Mouse (Mus musculus): ENCODE data around the gene Aurkaip1. TPM values are rescaled to one million over a fixed set of nuclear protein-coding genes. Genes with fewer than 3 reads are reported as not detected.
"Not testable (repeated sequence)": the region's sequence is repeated elsewhere in the genome, so short reads cannot be mapped to it uniquely, and the experiment has no call there.

Aurkaip1 gene
- polyA plus RNA-seq (2014; fragmentation: Nextera tagmentation; extraction: Ambion mirVana), result 121 and 122 TPM in 2 replicates

DNA sequence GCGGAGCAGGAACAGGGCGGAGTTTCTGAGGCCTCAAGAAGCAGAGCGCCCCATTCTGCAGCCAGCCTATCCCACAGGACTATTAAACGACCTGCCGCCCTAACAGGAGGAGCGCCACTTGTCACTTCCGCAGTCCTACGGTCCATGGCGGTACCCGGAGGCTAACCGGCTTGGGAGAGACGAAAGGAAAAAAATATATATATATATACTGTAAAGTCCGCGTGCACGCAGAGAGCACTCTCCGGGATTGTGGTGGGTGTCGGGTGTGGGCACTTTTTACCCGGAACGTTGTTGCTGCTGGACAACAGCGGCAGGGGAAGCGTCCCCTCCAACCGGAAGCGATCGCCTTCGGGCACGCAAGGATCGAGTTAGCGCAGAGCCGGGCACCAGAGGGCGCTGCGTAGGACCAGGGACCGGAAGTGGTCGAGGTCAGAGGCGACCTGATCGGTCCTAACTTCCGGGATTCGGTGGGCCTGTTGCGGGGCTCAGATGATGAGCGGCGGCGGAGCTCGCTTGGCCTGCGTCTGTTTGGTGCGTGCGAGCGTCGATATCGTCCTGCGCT, at the start of gene Aurkaip1:
Gene Aurkaip1, plus strand, starts transcription at position 68 of the 562 bp plus-strand sequence.
- H3K9me3 ChIP-seq (replicated peaks; ENCODE audit: control insufficient read depth, low read length), result no peaks in the 10 kb centered on the region
- WGBS (ENCODE audit: insufficient replicate concordance), result under 1% methylated on average over 49 of the region's 49 CpGs
- H3K27me3 ChIP-seq (ENCODE audit: control insufficient read depth, insufficient read depth, low read length), result no peaks in the 10 kb centered on the region
- peaks cover 10% of the 10 kb centered on the region for H3K4me1 ChIP-seq (ENCODE audit: control insufficient read depth, insufficient read depth, low read length)
- peak within 1 kb of the TSS; percentile 96 for H3K4me2 ChIP-seq
- H3K9ac ChIP-seq (ENCODE audit: low read depth, low read length), result peak within 1 kb of the TSS; percentile 84
- peak within 1 kb of the TSS; percentile 93 for H3K4me3 ChIP-seq (ENCODE audit: low read depth, low read length)
- peaks cover 8% of the 10 kb centered on the region for H3K36me3 ChIP-seq (ENCODE audit: control insufficient read depth, insufficient read depth, low read length)
- peak; percentile 90 for ATAC-seq (replicated peaks; ENCODE audit: insufficient number of reproducible peaks, low FRiP score, low TSS enrichment)
- peak within 1 kb of the TSS; percentile 92 for H3K27ac ChIP-seq (ENCODE audit: low read depth, low read length)

DNA sequence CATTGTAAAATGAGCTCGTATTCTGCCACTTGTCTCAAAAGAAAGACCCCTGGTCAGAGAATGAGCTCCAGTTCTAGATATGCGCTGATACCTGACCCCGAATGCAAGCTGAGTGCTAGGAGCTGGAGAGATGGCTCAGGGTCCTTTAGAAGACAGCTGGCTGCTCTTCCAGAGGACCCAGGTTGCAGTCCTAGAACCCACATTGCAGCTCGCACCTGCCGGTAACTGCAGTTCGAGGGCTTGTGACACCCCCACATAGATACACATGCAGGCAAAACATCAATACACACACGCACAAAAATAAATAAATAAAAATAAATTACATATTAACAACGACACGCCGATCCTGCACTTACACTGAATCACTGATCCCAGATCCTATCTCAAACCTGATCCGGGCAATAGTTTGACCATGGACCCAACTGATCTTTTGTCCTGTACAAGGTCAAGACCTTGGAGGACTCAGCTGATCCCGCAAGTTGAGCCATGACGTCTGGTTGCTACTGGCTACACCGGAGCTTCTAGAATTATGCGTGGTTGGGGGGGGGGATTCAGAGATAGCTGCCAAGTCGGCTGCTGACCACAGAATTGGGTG, 47.5 kb upstream of the Aurkaip1 start:
- ATAC-seq (replicated peaks; ENCODE audit: insufficient number of reproducible peaks, low FRiP score, low TSS enrichment), result peak; percentile 20; the same call in 1 of the 2 replicates
- no peaks in the 10 kb centered on the region for H3K36me3 ChIP-seq (ENCODE audit: control insufficient read depth, insufficient read depth, low read length)

DNA sequence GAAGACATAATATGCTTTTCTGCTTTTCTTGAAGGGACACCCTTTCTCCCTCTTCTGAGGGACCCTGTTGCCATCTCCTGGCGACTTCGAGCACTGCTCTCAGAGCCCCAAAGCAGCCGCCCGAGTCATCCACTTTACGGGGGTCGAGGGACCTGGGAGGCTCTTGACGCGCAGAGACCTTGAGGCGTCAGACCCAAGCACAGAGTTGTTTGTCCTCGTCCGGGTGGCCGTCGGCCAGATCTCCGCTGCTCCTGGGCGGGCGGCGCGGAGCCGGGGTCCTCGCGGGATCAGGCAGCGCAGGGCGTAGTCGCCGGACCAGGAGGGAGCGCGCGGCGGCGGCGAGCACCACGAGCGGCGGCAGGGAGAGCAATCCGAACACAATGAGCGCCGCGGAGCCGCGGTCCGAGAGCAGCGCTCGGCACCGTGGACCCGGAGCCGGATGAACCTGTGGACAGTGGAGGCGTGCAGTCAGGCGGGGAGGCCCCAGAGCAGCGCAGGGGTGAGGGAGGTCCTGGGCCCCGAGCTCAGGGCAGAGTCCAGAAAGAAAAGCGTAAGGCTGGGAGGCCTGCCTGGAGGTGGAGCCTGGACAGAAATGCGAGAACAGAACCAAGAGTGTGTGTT, 46.9 kb upstream of the Aurkaip1 start:
- peak overlapping the region; percentile 78 for H3K9ac ChIP-seq (ENCODE audit: low read depth, low read length)
- ATAC-seq (replicated peaks; ENCODE audit: insufficient number of reproducible peaks, low FRiP score, low TSS enrichment), result peak; percentile 72
- peaks cover 20% of the 10 kb centered on the region for H3K4me1 ChIP-seq (ENCODE audit: control insufficient read depth, insufficient read depth, low read length)
- H3K4me2 ChIP-seq, result peak overlapping the region; percentile 84
- H3K9me3 ChIP-seq (replicated peaks; ENCODE audit: control insufficient read depth, low read length), result no peaks in the 10 kb centered on the region
- H3K4me3 ChIP-seq (ENCODE audit: low read depth, low read length), result peak overlapping the region; percentile 57
- H3K36me3 ChIP-seq (ENCODE audit: control insufficient read depth, insufficient read depth, low read length), result no peaks in the 10 kb centered on the region
- peak overlapping the region; percentile 76 for H3K27ac ChIP-seq (ENCODE audit: low read depth, low read length)
- no peaks in the 10 kb centered on the region for H3K27me3 ChIP-seq (ENCODE audit: control insufficient read depth, insufficient read depth, low read length)
- WGBS (ENCODE audit: insufficient replicate concordance), result under 1% methylated on average over 52 of the region's 52 CpGs

More for the DNA sequence above, 47.5 kb upstream of the Aurkaip1 start:
- peak overlapping the region; percentile 78 for H3K9ac ChIP-seq (ENCODE audit: low read depth, low read length)
- 39% methylated on average over 16 of the region's 16 CpGs for WGBS (ENCODE audit: insufficient replicate concordance)
- peak overlapping the region; percentile 84 for H3K4me2 ChIP-seq
- H3K9me3 ChIP-seq (replicated peaks; ENCODE audit: control insufficient read depth, low read length), result no peaks in the 10 kb centered on the region
- peaks cover 20% of the 10 kb centered on the region for H3K4me1 ChIP-seq (ENCODE audit: control insufficient read depth, insufficient read depth, low read length)
- H3K4me3 ChIP-seq (ENCODE audit: low read depth, low read length), result peak overlapping the region; percentile 57
- no peaks in the 10 kb centered on the region for H3K27me3 ChIP-seq (ENCODE audit: control insufficient read depth, insufficient read depth, low read length)
- peak overlapping the region; percentile 76 for H3K27ac ChIP-seq (ENCODE audit: low read depth, low read length)

DNA sequence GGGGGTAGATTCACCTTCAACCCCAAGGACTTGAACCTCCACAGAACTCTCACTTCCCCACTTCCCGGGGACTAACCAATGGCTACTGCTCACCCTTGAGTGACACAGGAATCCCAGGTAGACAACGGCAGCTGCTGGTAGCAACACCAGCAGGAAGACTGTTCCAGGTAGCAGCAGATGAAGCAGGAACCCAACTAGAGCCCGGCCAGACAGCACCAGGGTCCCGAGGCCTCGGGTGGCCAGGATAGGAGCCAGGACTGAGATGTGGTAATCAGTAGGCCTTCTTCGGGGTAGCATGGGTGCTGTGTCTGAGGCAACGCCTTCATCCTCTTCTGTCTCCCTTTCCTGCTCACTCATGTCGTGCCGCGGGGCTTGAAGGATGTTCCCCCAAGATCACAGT, 45.8 kb upstream of the Aurkaip1 start:
- 62% methylated on average over 10 of the region's 10 CpGs for WGBS (ENCODE audit: insufficient replicate concordance)
- Histone ChIP-seq H3K4me1 (ENCODE audit: control insufficient read depth, insufficient read depth, low read length) (peaks cover 17% of the 10 kb centered on the region), H3K27ac (ENCODE audit: low read depth, low read length) (peak overlapping the region; percentile 70), H3K36me3 (ENCODE audit: control insufficient read depth, insufficient read depth, low read length) (no peaks in the 10 kb centered on the region), H3K27me3 (ENCODE audit: control insufficient read depth, insufficient read depth, low read length) (no peaks in the 10 kb centered on the region), H3K4me3 (ENCODE audit: low read depth, low read length) (peak overlapping the region; percentile 57), H3K4me2 (peak overlapping the region; percentile 41), H3K9me3 (replicated peaks; ENCODE audit: control insufficient read depth, low read length) (no peaks in the 10 kb centered on the region), H3K9ac (ENCODE audit: low read depth, low read length) (peak overlapping the region; percentile 58)
- ATAC-seq (replicated peaks; ENCODE audit: insufficient number of reproducible peaks, low FRiP score, low TSS enrichment), result no peak

DNA sequence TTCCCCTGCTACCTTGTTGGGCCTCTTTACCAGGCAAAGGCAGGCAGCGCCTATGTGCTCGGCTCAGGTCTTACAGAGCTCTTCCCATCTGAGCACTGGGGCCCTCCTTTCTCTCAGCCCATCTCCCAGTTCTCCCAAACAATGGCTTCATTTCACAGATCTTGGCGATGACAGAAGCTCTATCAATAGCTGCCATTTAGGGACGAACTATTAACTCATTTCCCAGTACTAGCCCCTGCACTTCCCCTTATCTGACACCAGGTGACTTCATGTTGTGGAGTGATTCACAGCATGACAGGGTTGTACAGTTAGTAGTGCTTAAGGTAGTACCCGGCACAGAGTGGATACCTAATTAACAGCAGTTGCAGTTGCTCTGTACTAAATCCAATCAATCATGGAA, 45.3 kb upstream of the Aurkaip1 start, which contains the start of gene Tmem88b:
Gene Tmem88b, minus strand, starts transcription at position 56 of the 400 bp plus-strand sequence.
- Histone ChIP-seq H3K9ac (ENCODE audit: low read depth, low read length) (peak within 1 kb of the TSS; percentile 58), H3K27ac (ENCODE audit: low read depth, low read length) (peak within 1 kb of the TSS; percentile 70), H3K4me1 (ENCODE audit: control insufficient read depth, insufficient read depth, low read length) (peaks cover 15% of the 10 kb centered on the region), H3K9me3 (replicated peaks; ENCODE audit: control insufficient read depth, low read length) (no peaks in the 10 kb centered on the region), H3K36me3 (ENCODE audit: control insufficient read depth, insufficient read depth, low read length) (no peaks in the 10 kb centered on the region), H3K4me3 (ENCODE audit: low read depth, low read length) (peak within 1 kb of the TSS; percentile 57), H3K4me2 (peak within 1 kb of the TSS; percentile 84), H3K27me3 (ENCODE audit: control insufficient read depth, insufficient read depth, low read length) (no peaks in the 10 kb centered on the region)
- no peak for ATAC-seq (replicated peaks; ENCODE audit: insufficient number of reproducible peaks, low FRiP score, low TSS enrichment)
- 36% methylated on average over 5 of the region's 5 CpGs for WGBS (ENCODE audit: insufficient replicate concordance)

DNA sequence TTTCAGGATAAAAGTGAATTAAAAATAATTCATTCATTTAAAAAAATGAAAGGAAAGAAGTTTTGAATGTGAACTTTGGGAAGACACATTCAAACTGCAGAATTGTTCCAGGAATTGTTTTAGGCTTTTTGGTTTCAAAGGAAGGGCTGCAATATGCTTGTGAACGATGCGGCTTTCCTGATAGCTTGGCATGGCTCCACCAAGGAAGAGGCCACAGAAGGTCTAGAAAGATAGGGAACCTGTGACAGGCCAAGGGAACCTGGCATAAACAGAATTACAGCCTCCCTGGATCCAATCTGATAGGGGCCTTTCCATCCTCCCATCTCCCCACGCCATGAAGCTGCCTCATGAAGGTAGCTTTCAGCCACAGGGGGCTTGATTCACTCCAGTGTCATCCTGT, 42.8 kb upstream of the Aurkaip1 start:
- Histone ChIP-seq H3K27me3 (ENCODE audit: control insufficient read depth, insufficient read depth, low read length) (no peaks in the 10 kb centered on the region), H3K9ac (ENCODE audit: low read depth, low read length) (no peak overlapping the region), H3K4me1 (ENCODE audit: control insufficient read depth, insufficient read depth, low read length) (peaks cover 10% of the 10 kb centered on the region; the same call in 1 of the 2 replicates), H3K27ac (ENCODE audit: low read depth, low read length) (no peak overlapping the region), H3K9me3 (replicated peaks; ENCODE audit: control insufficient read depth, low read length) (no peaks in the 10 kb centered on the region), H3K4me3 (ENCODE audit: low read depth, low read length) (no peak overlapping the region), H3K36me3 (ENCODE audit: control insufficient read depth, insufficient read depth, low read length) (no peaks in the 10 kb centered on the region), H3K4me2 (no peak overlapping the region)
- 61% methylated on average over 3 of the region's 3 CpGs for WGBS (ENCODE audit: insufficient replicate concordance)
- ATAC-seq (replicated peaks; ENCODE audit: insufficient number of reproducible peaks, low FRiP score, low TSS enrichment), result no peak

DNA sequence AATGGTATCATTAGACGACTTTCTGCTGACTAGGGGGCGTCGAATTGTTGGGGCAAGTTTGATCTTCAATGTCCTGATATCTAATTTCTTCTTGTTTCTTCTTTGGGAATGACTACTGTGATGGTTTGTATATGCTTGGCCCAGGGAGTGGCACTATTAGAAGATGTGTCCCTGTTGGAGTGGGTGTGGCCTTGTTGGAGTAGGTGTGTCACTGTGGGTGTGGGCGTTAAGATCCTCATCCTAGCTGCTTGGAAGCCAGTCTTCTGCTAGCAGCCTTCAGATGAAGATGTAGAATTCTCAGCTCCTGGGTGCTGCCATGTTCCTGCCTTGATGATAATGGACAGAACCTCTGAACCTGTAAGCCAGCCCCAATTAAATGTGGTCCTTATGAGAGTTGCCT, 42.2 kb upstream of the Aurkaip1 start:
- not testable (repeated sequence) for H3K4me3 ChIP-seq (ENCODE audit: low read depth, low read length); H3K9me3 ChIP-seq (replicated peaks; ENCODE audit: control insufficient read depth, low read length); H3K9ac ChIP-seq (ENCODE audit: low read depth, low read length); H3K27ac ChIP-seq (ENCODE audit: low read depth, low read length); H3K27me3 ChIP-seq (ENCODE audit: control insufficient read depth, insufficient read depth, low read length); H3K4me2 ChIP-seq; H3K36me3 ChIP-seq (ENCODE audit: control insufficient read depth, insufficient read depth, low read length); ATAC-seq (replicated peaks; ENCODE audit: insufficient number of reproducible peaks, low FRiP score, low TSS enrichment); H3K4me1 ChIP-seq (ENCODE audit: control insufficient read depth, insufficient read depth, low read length)
- 70% methylated on average over 4 of the region's 4 CpGs for WGBS (ENCODE audit: insufficient replicate concordance)

DNA sequence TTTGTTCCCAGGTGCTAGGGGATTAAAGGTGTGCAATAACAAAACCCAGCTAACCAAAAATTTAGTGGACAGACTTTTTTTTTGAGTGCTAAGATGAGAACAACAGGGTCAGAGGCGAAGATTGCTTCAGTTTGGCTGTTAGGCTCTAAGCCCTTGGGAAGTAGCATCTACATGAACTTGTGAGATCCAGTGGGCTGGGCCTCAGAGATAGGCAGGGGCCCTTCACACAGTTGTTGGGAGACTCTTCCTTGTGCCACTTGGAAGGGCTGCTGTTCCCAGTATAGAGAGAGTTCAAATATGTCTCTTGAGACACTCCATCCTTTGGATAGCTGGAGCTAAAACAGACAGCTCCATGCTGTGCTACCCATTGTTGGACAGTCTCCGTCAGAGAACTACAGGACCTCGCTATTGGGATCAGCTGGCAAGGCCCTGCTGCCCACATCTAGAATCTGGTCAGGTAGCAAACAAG, 41.0 kb upstream of the Aurkaip1 start, which contains the start of gene Ankrd65:
Gene Ankrd65, plus strand, starts transcription at position 419 of the 469 bp plus-strand sequence.
- no peak within 1 kb of the TSS for H3K27ac ChIP-seq (ENCODE audit: low read depth, low read length)
- H3K4me2 ChIP-seq, result no peak within 1 kb of the TSS
- no peaks in the 10 kb centered on the region for H3K36me3 ChIP-seq (ENCODE audit: control insufficient read depth, insufficient read depth, low read length)
- WGBS (ENCODE audit: insufficient replicate concordance), result 78% methylated on average over 3 of the region's 3 CpGs
- H3K4me3 ChIP-seq (ENCODE audit: low read depth, low read length), result no peak within 1 kb of the TSS
- peaks cover 8% of the 10 kb centered on the region; the same call in 1 of the 2 replicates for H3K4me1 ChIP-seq (ENCODE audit: control insufficient read depth, insufficient read depth, low read length)
- H3K9me3 ChIP-seq (replicated peaks; ENCODE audit: control insufficient read depth, low read length), result no peaks in the 10 kb centered on the region
- no peak within 1 kb of the TSS for H3K9ac ChIP-seq (ENCODE audit: low read depth, low read length)
- no peaks in the 10 kb centered on the region for H3K27me3 ChIP-seq (ENCODE audit: control insufficient read depth, insufficient read depth, low read length)
- ATAC-seq (replicated peaks; ENCODE audit: insufficient number of reproducible peaks, low FRiP score, low TSS enrichment), result no peak

Data from heart, embryonic 11.5 days (tissue).